Mouse (Mus musculus) ES-Bruce4 (cell line): ENCODE measurements around the gene Gucy2f. TPM values are rescaled to one million over a fixed set of nuclear protein-coding genes. Genes with fewer than 3 reads are reported as not detected.
A peak's percentile ranks its signal among the peaks of the same experiment; 100 is the strongest.

Experiments used
- H3K27ac ChIP-seq: 2 replicates; pipeline ENCODE4 v1.5.1; 2012; ENCODE audit warnings: low read length, inconsistent platforms; ENCODE audit not compliant: insufficient read depth
- H3K27me3 ChIP-seq: 2 replicates; pipeline ENCODE4 v1.6.1; 2012; ENCODE audit warnings: mild to moderate bottlenecking, low read length, inconsistent platforms; ENCODE audit not compliant: control insufficient read depth, poor library complexity, insufficient read depth, severe bottlenecking
- H3K36me3 ChIP-seq: 2 replicates; pipeline ENCODE4 v1.6.1; 2012; ENCODE audit warnings: inconsistent platforms, mild to moderate bottlenecking, low read length, moderate library complexity; ENCODE audit not compliant: control insufficient read depth, poor library complexity, insufficient read depth, severe bottlenecking
- H3K4me1 ChIP-seq: one replicate; pipeline ENCODE4 v1.8.1; 2011; ENCODE audit warnings: low read length; ENCODE audit not compliant: control insufficient read depth, insufficient read depth
- H3K4me3 ChIP-seq: 2 replicates; pipeline ENCODE4 v1.5.1; 2011; ENCODE audit warnings: low read depth, mild to moderate bottlenecking, low read length
- H3K9ac ChIP-seq: 2 replicates; pipeline ENCODE4 v1.6.1; 2012; ENCODE audit warnings: low read depth, mild to moderate bottlenecking, inconsistent platforms; ENCODE audit not compliant: poor library complexity, severe bottlenecking
- H3K9me3 ChIP-seq: replicated peaks from 2 replicates; pipeline ENCODE4 v1.6.1; 2012; ENCODE audit warnings: mild to moderate bottlenecking, low read length, inconsistent platforms; ENCODE audit not compliant: control insufficient read depth, poor library complexity, insufficient read depth, severe bottlenecking
- CTCF ChIP-seq: IDR thresholded peaks from one replicate; pipeline ENCODE4 v1.8.1; 2011; ENCODE audit warnings: low read depth, low read length
- EP300 ChIP-seq: IDR thresholded peaks from 2 replicates; pipeline ENCODE4 v1.6.1; 2011; ENCODE audit warnings: low read depth, low read length; ENCODE audit not compliant: insufficient read depth
- POLR2A ChIP-seq: IDR thresholded peaks from one replicate; pipeline ENCODE4 v1.8.1; 2011; ENCODE audit warnings: low read length; ENCODE audit not compliant: insufficient read depth
- polyA plus RNA-seq: library from polyadenylated mRNA; stranded (reverse); fragments of >200 nt; gene quantifications from 2 replicates; pipeline ENCODE4 v1.2.4, GENCODE M21; 2011; ENCODE audit warnings: low read depth; ENCODE audit not compliant: missing spikeins, insufficient read depth, insufficient read length

Gucy2f gene
- polyA plus RNA-seq, 1 experiment: not detected

DNA sequence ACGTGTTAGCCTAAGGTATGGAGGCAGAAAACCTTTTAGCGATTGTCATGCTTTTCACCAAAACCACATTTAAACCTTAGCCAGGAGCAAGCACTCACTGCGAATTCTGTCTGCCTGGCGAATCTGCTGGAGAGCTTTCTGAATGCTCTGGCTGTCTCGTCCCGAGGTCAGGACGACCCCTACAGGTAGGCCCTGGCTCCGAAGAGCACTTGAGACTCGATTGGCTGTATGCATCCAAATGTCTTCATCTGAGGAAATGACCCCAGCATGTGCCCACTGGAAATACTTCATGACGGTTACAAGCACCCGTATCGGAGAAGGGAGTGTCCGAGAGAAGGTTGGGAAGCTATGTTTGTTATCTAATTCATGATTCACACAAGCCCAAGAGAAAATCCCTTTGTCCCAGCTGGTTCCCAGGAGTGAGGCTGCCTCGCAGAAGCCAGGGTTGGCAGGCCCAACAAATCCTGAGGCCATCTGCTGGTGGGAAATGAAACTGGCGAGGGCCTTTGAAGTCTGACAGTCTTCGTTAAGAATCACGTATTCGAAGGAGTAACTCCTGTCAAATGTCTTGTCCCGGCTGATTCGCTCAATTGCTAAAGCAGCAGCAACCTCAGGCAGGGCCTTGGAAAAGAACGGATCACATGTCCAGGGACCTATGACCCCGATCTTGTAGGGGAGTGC is 7.6 kb downstream of the Gucy2f start:
- H3K4me3 ChIP-seq: no peak overlapping the region
- no peaks in the 10 kb centered on the region for H3K36me3 ChIP-seq
- H3K27ac ChIP-seq: no peak overlapping the region
- no peaks in the 10 kb centered on the region for H3K9me3 ChIP-seq
- no peak overlapping the region for H3K9ac ChIP-seq
- no peak for TF ChIP-seq EP300
- no peak for TF ChIP-seq POLR2A
- peak; percentile 18 for TF ChIP-seq CTCF
- H3K4me1 ChIP-seq: no peaks in the 10 kb centered on the region
- no peaks in the 10 kb centered on the region for H3K27me3 ChIP-seq

DNA sequence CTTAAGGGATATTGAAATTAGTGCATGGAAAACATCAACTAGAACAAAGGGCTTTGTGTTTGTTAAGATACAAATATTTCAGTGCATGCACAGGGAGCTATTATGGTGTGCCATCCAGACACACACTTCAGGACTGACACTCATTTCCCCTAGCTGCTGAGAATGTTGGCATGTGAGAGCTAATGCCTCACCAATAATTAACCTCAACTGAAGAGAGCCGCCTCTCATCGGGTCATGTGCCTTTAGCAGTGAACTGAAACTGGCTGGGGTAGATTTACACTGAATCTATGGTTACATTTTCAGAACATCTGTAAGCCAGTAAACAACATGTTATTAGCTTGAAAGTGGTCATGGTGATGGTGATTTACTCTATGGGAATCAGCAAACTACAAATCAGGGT is 14.7 kb downstream of the Gucy2f start:
- no peak overlapping the region for H3K9ac ChIP-seq
- H3K27ac ChIP-seq: no peak overlapping the region
- no peak overlapping the region for H3K4me3 ChIP-seq
- no peaks in the 10 kb centered on the region for H3K4me1 ChIP-seq
- H3K27me3 ChIP-seq: no peaks in the 10 kb centered on the region
- H3K9me3 ChIP-seq: no peaks in the 10 kb centered on the region
- no peaks in the 10 kb centered on the region for H3K36me3 ChIP-seq
- TF ChIP-seq POLR2A (no peak), CTCF (no peak), EP300 (no peak)

DNA sequence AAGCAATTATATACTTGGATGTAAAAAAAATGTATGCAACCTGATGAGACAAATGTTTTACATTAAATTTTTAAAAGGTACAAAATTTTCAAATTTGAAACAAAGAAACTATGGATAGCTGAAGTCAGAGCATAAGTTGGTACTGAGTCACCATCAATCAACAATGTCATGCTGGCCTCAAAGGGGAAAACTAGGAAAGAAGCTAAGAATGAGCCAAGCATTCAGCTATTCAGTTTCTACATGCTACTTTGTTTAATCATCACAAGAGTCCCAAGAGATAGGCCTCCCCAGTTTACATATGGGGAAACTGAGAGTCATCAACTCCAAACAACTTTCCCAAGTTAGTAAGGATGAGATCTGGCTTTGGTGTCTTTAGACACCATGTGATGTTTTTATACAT is 19.8 kb downstream of the Gucy2f start:
- H3K9ac ChIP-seq: no peak overlapping the region
- no peaks in the 10 kb centered on the region for H3K36me3 ChIP-seq
- H3K4me3 ChIP-seq: no peak overlapping the region
- no peaks in the 10 kb centered on the region for H3K9me3 ChIP-seq
- no peak for TF ChIP-seq CTCF
- TF ChIP-seq POLR2A: no peak
- no peak for TF ChIP-seq EP300
- no peaks in the 10 kb centered on the region for H3K27me3 ChIP-seq
- H3K27ac ChIP-seq: no peak overlapping the region
- no peaks in the 10 kb centered on the region for H3K4me1 ChIP-seq

DNA sequence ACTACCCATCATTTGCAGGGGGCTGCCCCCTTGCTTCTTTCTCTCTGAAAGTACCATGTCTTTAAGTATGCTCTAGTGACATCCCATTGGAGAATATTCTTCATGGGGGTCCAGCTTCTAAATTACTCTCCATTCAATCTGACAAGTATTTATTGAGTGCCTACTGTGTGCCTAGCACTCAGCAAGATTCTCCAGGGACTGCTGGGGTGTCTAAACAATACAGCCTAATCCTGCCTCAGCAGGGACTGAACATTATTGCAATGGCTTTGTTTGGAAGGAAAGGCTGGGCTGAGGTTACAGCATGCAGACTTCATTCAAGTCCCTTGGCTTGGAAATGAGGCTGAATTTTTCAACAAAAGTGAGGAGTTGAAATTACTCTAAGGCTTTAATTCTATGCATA is 81.0 kb downstream of the Gucy2f start:
- no peaks in the 10 kb centered on the region for H3K27me3 ChIP-seq
- no peaks in the 10 kb centered on the region for H3K36me3 ChIP-seq
- no peak overlapping the region for H3K27ac ChIP-seq
- no peaks in the 10 kb centered on the region for H3K9me3 ChIP-seq
- H3K4me3 ChIP-seq: no peak overlapping the region
- TF ChIP-seq CTCF (no peak), EP300 (no peak), POLR2A (no peak)
- no peaks in the 10 kb centered on the region for H3K4me1 ChIP-seq
- no peak overlapping the region for H3K9ac ChIP-seq

DNA sequence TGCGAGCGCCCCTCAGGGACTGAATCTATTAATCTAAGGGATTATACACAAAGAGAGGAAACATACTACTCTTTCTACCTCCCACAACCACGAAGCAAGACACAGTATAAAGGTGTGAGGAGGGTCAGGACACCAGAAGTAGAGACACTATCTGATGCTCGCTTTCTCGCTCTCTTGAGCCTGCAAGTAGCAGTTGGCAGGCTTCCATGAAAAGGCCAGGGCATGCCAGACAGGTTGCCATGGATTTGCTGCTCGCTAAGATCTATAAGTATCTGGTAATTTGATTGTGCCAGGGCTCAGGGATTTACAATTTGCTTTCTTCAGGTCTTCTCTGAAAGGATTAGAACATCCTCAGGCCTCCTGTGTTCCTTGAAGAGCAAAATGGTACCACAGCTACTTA is 85.5 kb downstream of the Gucy2f start:
- TF ChIP-seq POLR2A (no peak), EP300 (no peak), CTCF (no peak)
- H3K27me3 ChIP-seq: no peaks in the 10 kb centered on the region

DNA sequence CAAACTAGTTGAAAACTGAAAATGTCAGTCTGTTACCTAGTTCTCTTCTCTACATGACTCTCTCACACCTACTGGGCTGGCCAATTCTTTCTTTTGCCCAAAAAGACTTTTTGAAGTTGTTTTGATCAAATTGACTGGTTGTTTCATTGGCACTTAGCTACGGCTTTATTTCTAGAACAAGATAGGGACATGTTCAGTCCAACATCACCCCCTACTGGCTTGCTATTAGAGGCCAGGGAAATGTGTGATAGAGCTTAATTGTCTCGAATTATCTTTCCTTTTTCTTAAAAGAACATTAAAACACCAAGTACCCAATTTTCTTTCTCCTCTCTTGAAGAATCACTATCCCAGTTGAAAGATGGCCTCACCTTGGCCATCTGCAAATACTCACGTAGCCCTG is 99.8 kb downstream of the Gucy2f start:
- H3K36me3 ChIP-seq: no peaks in the 10 kb centered on the region
- H3K27ac ChIP-seq: no peak overlapping the region
- no peaks in the 10 kb centered on the region for H3K27me3 ChIP-seq
- H3K4me1 ChIP-seq: no peaks in the 10 kb centered on the region
- no peak overlapping the region for H3K9ac ChIP-seq
- TF ChIP-seq EP300: no peak
- H3K9me3 ChIP-seq: no peaks in the 10 kb centered on the region
- no peak overlapping the region for H3K4me3 ChIP-seq

More for the DNA sequence above, 85.5 kb downstream of the Gucy2f start:
- Histone ChIP-seq H3K9me3 (no peaks in the 10 kb centered on the region), H3K9ac (no peak overlapping the region), H3K4me1 (no peaks in the 10 kb centered on the region), H3K27ac (no peak overlapping the region), H3K36me3 (no peaks in the 10 kb centered on the region), H3K4me3 (no peak overlapping the region)
